Mouse (Mus musculus): Measurements from ENCODE around the gene Sord. TPM values are rescaled to one million over a fixed set of nuclear protein-coding genes. Genes with fewer than 3 reads are reported as not detected.
A peak's percentile ranks its signal among the peaks of the same experiment; 100 is the strongest.

Gene Sord
- total RNA-seq, 2 experiments from 2014 or later = 18.7 to 18.8 TPM

DNA sequence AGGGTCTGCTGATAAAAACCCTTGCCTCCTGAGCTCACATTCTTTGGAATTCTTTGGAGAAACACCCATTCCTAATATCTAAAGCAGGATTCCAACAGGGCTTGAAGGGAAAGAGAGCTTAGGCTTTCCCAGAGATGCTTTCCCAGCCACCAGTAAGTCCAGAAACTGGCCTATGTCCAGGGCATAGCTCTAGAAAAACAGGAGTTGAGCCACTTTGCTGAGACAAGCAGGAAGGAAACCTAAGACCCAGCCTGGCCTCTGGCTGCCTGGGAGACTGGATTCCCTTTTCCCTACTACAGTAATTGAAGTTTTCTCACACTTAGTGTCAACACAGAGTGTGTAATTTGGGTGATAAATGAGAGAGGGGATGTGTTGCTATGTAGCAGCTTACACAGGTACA, 1.8 kb downstream of the Sord start:
- ATAC-seq (replicated peaks; ENCODE audit: low FRiP score, poor library complexity, severe bottlenecking) = no peak

DNA sequence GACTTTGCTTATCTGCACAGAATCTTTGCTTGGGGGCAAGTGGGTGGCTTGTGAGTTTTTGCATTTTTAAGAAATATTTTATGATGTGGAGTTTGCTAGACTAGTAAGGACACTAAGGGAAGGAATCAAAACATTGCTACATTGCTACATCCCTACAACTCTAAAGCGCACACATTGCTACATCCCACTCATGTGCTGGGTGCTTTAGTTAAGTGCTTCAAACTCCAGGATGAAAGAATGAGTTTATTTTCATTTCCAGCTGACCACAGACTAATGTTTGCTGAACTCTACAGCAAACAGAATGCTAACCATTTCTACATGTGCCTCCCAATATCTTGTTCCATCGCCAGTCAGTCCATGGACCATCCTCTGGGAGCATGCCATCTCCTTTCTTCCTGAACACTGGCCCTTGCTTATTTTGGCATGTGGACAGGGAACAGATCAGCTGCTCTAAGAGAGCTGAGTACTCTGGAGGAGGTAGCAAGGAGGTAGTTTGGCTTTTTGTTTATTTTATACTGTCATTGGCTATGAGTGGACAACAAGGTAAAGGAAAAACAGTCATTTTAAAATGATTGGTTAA, 3.4 kb downstream of the Sord start:
- no peak for ATAC-seq (replicated peaks; ENCODE audit: low FRiP score, poor library complexity, severe bottlenecking)

DNA sequence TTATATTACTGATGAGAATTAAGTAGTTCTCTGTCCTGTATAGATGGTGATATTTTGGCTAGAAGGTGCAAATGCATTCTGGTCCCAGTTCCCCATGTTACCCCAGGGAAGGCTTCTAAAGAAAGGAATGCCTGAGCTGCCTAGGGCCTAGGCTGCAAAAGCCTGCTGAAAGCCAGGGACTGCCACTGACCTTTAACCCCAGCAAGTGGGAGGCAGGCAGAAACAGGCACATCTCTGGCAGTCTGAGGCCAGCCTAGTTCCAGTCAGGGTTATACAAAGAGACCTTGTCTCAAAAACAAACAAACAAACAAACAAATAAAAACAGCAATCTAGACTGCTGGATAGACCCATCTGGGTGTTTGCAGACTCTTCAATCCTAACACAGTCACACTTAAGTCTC, 6.2 kb downstream of the Sord start:
- no peak for ATAC-seq (replicated peaks; ENCODE audit: low FRiP score, poor library complexity, severe bottlenecking)

DNA sequence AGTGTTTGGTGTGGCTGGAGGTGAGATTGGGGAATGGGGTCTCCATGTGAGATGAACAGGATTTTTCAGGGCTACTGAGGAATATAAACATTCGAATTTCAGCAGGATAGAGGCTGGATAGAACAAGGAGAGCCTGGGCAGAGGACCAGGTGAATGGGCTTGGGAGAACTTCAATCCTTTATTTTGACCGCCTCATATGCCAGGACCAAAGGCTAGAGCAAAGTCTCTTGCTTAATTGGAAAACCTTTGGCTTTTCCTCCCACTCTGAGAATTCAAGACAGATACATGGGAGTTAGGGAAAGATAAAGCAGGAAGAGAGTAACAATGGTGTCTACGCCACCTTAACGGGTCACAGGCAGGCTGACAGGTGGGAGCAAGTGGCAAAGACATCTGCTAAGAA, 6.7 kb downstream of the Sord start:
- ATAC-seq (replicated peaks; ENCODE audit: low FRiP score, poor library complexity, severe bottlenecking) = no peak

DNA sequence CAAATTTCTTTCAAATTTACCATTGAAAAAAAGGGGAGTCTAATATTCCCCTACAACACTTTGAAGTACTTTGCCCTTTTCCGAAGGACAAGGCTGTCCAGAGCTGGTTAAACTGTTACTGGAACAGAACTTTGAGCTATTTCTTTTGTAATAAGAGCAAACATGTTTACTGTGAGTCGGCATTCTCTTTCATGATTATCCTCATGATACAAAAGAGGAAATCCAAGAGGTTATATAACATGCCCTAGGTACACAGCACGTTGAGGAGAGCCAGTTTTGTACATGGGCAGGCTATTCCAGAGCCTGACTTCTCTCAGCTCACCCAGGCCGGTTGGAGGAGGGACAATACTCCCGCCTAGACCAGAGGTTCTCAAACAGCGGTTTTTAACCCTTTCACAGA, 7.4 kb downstream of the Sord start:
- ATAC-seq (replicated peaks; ENCODE audit: low FRiP score, poor library complexity, severe bottlenecking) = no peak

DNA sequence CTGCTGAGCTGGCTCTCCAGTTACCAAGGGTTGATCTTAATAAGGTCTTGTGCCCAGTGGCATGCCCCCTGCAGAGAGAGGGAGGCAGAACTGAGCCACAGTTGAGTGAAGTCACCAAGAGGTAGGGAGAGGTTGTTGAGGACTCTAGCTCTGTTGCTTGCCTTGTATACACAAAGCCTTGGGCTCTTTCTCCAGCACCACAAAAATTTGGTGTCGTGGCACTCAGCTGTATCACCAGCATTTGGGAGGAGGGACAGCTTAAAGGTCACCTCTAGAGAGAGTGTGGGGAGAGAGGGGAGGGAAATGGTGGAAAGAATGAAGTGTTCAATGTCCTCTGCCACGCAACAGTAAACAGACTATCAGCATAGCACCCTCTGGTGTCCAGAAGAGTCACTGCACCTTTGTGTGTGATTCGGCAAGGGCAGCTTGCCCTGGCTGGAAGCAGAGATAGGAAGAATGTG, 9.2 kb downstream of the Sord start:
- ATAC-seq (replicated peaks; ENCODE audit: low FRiP score, poor library complexity, severe bottlenecking) = peak; percentile 94

DNA sequence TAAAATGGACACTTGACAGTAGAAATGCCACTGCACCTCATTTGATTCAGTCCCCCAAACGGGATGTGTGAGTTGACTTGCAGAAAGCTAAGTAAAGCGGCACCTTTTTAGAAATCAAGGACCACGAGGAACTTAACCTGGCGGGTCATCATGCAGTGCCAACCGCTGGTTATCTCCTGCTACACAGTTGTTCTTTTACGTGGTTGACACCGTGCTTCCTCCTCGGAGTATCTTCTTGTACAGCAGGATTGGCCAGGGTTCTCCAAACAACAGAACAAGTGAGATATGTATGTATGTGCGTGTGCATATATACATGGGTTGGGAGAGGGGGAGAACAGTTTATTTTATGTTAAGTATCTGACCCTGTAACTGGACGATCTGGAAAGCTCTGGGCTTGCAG, 13.2 kb downstream of the Sord start:
- ATAC-seq (replicated peaks; ENCODE audit: low FRiP score, poor library complexity, severe bottlenecking) = no peak

DNA sequence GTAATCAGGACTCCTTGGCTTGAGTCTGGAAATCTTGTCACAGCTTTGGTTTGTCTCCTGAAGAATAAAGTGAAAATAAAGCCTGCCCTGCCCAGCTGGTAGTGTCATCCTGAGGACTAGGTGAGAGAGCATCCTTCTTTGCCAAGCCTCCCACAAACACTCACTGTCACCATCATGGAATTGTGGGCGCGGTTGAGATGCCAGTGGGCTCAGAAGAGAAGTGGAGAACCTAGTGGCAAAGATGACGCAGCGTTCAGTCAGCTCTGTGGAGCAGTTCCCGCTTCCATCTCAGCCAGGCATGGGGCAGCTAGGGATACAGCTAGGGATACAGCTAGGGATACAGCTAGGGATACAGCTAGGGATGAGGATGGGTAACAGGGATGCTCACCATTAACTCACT, 21.4 kb downstream of the Sord start:
- ATAC-seq (replicated peaks; ENCODE audit: low FRiP score, poor library complexity, severe bottlenecking) = no peak

DNA sequence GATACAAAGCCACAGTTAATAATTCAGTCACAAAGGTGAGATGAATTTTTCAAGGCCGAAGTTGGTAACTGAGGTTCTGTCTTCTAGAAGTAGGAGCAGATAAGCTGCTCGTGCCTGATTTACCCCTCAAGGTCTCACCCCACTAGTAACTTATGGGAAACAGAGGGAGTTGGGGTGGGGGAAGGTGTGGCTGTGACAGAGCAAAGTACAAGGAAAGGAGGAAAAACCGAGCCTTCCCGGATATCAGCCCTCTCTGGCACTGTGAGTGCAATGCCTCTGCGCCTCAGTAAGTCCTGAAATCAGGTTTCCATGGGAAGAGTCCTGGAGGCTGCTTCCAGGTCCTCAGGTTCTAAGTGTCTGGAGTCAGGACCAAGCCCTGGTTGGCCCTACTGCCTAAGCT, 26.2 kb downstream of the Sord start:
- no peak for ATAC-seq (replicated peaks; ENCODE audit: low FRiP score, poor library complexity, severe bottlenecking)

DNA sequence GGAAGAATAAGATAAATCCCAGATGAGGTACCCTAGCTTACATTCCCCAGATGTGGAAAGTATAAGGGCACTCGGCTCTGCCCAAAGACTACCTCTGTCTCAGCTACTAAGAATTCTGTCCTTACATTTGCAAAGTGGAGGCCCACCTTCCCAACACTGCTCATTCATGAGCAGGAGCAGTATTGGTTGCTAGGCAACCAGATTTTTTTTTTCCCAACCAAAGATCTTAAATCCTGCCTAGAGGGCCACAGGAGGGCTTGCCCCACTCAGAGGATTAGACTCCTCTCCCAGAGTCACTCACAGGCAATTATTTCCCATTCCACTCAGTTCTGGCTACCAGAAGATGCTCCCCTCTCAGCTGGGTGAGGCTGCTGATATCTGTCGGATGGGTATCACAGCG, 30.1 kb downstream of the Sord start:
- no peak for ATAC-seq (replicated peaks; ENCODE audit: low FRiP score, poor library complexity, severe bottlenecking)

DNA sequence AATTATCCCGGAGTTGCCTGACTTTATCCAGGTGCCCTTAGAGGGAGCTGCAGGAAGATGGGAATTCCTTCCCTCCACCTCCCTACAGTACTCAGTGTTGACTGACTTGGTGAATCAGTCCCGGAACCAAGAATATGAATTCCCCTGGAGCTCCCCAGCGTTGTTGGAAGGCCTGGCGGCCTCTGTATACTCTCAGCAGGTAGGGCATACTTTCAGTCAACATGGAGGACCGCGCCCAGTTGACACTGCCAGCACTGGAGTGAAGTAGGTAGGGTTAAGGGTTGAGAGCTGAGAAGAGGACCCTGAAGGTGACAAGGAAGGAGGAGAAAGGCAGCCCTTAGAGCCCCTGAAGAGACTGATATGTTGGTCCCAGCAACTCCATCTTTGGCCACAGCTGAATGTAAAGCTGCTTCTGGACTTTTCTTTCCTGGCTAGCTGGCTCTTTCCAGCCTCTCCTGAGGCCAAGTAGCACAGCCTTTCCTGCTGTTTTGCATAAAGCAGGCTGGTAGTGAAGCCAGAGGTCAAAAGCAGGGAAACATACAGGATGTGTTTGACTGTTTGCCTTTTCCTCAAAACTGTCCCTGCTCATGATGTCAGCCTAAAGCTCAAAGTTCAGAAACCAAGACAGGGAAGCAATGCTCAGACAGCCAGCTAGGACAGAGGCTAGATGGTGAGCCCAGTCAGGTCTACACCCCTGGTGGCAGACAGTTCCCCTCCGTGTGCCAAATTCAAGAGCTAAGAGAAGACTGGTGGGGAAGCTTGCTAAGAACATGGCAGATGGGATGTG, 32.1 kb downstream of the Sord start:
- ATAC-seq (replicated peaks; ENCODE audit: low FRiP score, poor library complexity, severe bottlenecking) = no peak

DNA sequence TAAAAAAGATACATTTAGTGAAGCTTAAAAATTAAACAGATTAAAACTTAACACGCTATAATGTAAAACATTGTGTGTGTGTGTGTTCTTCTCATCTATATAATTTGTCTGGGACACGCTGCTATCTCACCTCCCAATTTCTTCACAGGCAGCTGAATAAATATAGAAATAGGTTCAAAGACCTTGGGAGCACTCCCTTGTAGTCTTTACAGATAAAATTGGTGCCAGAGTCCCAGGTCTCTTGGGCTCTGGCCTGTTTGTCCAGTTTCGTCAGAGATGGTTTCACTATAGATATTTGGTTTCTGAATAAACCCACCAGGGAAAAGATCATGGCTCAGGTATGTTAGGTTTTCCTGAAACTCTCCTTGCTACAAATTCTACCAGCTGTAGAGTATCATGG, 44.2 kb downstream of the Sord start:
- ATAC-seq (replicated peaks; ENCODE audit: low FRiP score, poor library complexity, severe bottlenecking) = no peak

DNA sequence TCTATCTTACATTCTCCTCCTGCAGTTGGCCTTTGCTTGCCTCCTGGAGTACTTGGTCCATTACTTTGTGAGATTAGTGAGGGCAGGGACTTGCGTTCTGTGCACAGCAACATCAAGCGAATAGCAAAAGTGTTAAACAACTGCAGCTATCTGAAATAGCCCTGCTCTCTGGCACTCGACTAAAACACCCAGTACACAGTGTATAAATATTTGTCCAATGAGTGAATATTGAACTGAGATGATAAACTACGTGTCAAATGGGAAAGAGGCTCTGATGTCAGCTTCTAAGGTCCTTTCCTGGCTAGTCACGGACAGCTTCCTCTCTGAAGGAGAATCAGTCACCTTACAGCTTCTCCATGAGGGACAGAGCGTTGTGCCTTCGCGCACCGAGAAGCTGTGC, 49.5 kb downstream of the Sord start:
- no peak for ATAC-seq (replicated peaks; ENCODE audit: low FRiP score, poor library complexity, severe bottlenecking)

DNA sequence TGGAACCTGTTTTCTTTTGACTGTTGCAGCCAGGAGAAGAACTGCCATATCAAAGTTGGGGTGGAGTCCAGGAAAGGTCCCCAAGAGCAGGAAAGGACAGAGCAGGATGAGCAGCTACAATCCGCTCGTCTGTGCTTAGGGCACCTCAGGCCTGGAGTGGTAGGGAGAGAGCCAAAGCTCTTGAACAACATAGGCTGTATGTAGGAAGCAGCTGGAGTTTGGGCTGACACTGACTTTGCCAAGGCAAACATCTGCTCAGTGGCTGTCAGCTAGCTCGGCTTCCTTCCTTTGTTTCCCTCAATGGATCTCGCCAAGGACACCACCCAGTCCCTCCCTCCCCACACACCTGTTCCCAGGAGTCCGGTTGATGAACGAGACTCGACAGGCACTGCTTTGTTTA, 51.6 kb downstream of the Sord start:
- ATAC-seq (replicated peaks; ENCODE audit: low FRiP score, poor library complexity, severe bottlenecking) = no peak

DNA sequence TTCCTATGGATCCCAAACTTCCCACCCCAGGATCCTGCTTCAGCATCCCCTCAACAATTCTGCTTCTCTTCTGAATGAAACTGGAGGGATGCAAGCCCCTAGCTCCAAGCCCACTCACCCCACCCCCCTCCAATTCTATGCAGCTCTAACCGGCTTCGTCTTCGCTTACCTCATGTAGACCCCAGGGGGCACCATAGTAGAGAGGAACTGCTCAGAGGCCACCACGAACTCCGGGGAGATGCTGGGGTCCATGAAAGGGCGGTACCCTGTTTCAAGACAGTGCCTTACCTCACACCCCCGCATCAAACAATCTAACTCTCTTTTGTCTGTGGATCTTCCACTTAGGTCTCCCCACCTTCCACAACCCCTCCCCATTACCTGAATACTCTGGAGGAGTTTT, 60.4 kb downstream of the Sord start:
- ATAC-seq (replicated peaks; ENCODE audit: low FRiP score, poor library complexity, severe bottlenecking) = no peak

DNA sequence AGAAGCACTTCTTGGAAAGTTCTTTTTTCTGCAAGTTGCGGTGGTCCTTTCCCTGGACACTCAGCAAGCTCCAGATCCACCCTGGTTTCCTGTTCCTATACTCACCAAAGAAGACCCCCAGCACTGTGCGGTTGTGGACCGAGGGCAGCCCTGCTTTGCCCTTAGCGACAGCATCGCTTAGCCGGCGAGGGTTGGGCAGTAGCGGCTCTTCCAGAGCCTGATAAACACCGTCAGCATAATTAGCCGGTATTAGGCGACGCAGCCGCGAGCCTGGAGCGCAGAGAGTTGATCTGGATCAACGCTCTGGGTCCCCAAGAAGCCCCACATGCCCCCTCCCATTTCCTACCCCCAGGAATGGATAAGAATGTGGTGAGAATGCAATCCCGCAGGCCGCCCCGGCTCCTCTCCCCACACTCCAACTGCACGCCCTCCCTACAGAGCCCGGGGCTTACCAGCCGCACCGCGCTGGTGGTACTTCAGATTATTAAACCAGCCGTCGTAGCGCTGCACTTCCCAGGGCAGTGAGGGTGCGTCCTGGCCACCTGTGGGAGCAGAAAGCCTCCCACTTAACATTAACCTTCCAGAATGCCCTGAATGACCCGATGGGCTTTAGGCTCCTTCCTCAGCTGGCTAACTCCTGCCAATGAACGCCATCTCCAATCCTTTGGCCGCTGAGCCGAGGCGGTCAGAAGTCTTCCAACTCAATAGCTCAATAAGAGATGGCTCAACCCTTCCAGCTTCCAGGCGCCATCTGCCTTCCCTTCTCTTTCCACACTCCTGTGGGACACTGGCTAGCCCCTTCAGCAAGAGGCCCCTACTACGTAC, 62.9 kb downstream of the Sord start:
- ATAC-seq (replicated peaks; ENCODE audit: low FRiP score, poor library complexity, severe bottlenecking) = no peak

DNA sequence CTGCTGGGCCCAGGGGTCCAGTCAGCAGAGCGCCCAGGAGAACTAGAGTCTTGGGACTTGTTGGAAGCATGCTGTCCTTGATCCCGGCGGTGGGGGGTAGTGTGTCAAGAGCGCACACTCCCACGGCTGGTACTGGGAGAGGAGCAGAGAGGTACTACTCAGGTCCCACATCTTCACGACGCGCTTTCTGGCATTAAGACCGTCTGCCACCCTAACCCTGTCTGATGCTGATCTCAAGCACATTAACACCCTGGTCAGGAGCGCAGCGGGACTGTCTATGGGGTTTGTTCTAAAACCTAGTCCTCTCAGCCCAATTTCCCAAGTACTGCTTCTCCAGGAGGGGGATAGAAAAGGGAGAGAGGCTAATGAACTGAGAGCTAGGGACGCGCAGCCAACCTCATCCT, 63.5 kb downstream of the Sord start, which contains the start of gene Duox2:
Gene Duox2 (minus strand): TSS at position 354 of the 404 bp plus-strand sequence.
- no peak for ATAC-seq (replicated peaks; ENCODE audit: low FRiP score, poor library complexity, severe bottlenecking)

DNA sequence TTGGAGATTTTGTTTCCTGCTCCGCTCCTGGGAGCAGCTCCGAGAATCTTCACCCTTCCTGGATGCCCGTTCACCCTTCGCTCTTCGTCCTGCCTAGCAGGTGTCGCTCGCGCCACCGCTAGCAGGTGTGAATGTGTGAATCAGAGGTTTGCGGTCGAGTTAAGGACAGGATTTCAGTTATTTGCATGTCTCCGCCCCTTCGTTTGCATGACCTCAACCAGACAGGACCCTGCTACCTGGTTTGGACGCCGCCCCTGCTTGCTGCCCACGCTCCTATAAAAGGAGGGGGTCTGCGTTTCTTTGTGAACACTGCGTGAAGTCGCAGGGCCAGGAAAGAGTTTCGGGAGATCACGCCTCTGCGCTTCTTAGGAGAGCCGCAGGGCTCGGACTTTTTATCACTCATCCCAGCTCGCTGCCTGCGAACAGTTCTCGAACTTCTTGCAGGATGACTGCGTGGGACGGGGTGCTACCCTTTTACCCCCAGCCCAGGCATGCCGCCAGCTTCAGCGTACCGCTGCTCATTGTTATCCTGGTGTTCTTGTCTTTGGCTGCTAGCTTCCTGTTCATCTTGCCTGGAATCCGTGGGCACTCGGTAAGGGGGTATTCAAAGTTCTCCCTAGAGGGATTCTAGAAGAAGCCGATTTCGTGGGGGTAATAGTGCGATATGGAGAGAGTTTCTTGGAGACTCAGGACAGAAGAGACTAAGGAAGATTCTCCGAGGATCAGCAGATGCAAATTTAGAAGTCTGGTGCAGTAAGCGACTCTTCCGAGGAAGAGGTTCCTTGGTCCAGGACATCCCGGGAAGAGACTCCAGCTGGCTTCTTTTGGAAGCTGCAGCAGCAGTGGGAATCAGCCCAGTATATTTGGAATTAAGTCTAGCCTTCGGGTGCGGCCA, 64.3 kb downstream of the Sord start, which contains the start of gene Duoxa2:
Gene Duoxa2 (plus strand): TSS at position 305 of the 895 bp plus-strand sequence.
- no peak for ATAC-seq (replicated peaks; ENCODE audit: low FRiP score, poor library complexity, severe bottlenecking)

DNA sequence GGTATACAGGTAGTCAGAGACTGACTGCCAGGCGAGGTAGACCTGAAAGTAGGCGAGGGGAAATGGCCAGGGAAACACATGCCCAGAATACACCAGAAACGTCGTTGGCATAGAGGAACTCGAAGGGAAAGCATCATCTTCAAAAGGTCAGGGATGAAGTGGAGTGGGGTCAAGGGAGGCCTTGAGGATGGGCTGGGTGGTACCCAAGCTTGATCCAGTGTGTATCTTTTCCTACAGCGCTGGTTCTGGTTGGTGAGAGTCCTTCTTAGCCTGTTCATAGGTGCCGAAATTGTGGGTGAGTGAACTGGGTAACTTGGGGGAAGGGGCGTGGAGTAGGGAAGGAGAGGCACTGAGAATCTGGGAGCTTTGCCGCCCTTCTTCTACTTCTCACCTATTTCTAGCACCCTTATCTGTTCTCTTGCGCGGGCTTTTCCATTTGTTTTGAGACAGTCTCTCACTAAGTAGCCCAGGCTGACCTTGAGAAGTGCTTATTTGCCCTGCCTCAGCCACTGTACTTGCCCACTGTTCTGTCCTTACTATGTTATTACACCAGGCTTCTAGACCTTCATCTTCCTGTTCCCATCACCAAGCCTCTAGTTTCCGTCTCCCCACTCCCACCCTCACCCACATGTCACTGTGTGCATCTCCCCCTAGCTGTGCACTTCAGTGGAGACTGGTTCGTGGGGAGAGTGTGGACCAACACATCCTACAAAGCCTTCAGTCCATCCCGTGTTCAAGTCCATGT, 65.5 kb downstream of the Sord start:
- ATAC-seq (replicated peaks; ENCODE audit: low FRiP score, poor library complexity, severe bottlenecking) = no peak
